Mouse (Mus musculus): ENCODE results near the gene Rcor3. TPM values are rescaled to one million over a fixed set of nuclear protein-coding genes. Genes with fewer than 3 reads are reported as not detected.

The Rcor3 gene
- total RNA-seq, 1 experiment: 3.7 TPM

- in situ Hi-C loops (cut with MboI; ENCODE audit: low sequenced_read_pairs in 2 of 2, unreplicated experiment in 2 of 2): no loop called here
- H3K9ac ChIP-seq (ENCODE audit: insufficient read depth, low read depth, low read length, poor library complexity, severe bottlenecking): no peak overlapping the region
- no peak overlapping the region for H3K27ac ChIP-seq (ENCODE audit: insufficient read depth, low read depth, low read length, poor library complexity, severe bottlenecking)
- H3K4me3 ChIP-seq (ENCODE audit: insufficient read depth in 1 of 2, low read depth in 1 of 2, low read length in 2 of 2, poor library complexity in 1 of 2, severe bottlenecking in 1 of 2): no peak overlapping the region
- TF ChIP-seq ZC3H11A (IDR thresholded peaks at IDR 0.05; ENCODE audit: borderline replicate concordance, low read depth, low read length) (no peak), ZNF384 (IDR thresholded peaks at IDR 0.05; ENCODE audit: low read depth, low read length) (no peak), HCFC1 (IDR thresholded peaks at IDR 0.05; ENCODE audit: borderline replicate concordance, insufficient read depth, low read length) (no peak), CHD2 (IDR thresholded peaks at IDR 0.05; ENCODE audit: low read depth, low read length) (no peak), MAFK (IDR thresholded peaks at IDR 0.05; ENCODE audit: insufficient read depth, low read depth, low read length) (no peak)
- no peaks in the 10 kb centered on the region for H3K9me3 ChIP-seq (ENCODE audit: control insufficient read depth, insufficient read depth, low read depth, low read length)
- no peaks in the 10 kb centered on the region for H3K36me3 ChIP-seq (ENCODE audit: control insufficient read depth, insufficient read depth, low read length, poor library complexity, severe bottlenecking)
- DNase-seq (ENCODE audit: low read depth, low spot score): no peak
- no peaks in the 10 kb centered on the region for H3K4me1 ChIP-seq (ENCODE audit: control insufficient read depth in 2 of 2, insufficient read depth in 2 of 2, low read length in 2 of 2, poor library complexity in 1 of 2)
Observed at GRCm38 (mm10) chr1:192053726-192054125, 84.1 kb downstream of the Rcor3 start.

GRCm38 (mm10) chr1:192052986-192053385 is 84.9 kb downstream of the Rcor3 start:
- in situ Hi-C loops (cut with MboI; ENCODE audit: low sequenced_read_pairs in 2 of 2, unreplicated experiment in 2 of 2): no loop called here

GRCm38 (mm10) chr1:192052461-192052860 is 85.4 kb downstream of the Rcor3 start:
- H3K36me3 ChIP-seq (ENCODE audit: control insufficient read depth, insufficient read depth, low read length, poor library complexity, severe bottlenecking): no peaks in the 10 kb centered on the region
- no peaks in the 10 kb centered on the region for H3K4me1 ChIP-seq (ENCODE audit: control insufficient read depth in 2 of 2, insufficient read depth in 2 of 2, low read length in 2 of 2, poor library complexity in 1 of 2)
- no peak for TF ChIP-seq CHD2 (IDR thresholded peaks at IDR 0.05; ENCODE audit: low read depth, low read length)
- no peak for TF ChIP-seq HCFC1 (IDR thresholded peaks at IDR 0.05; ENCODE audit: borderline replicate concordance, insufficient read depth, low read length)
- TF ChIP-seq MAFK (IDR thresholded peaks at IDR 0.05; ENCODE audit: insufficient read depth, low read depth, low read length): no peak
- no peak for TF ChIP-seq ZNF384 (IDR thresholded peaks at IDR 0.05; ENCODE audit: low read depth, low read length)
- TF ChIP-seq ZC3H11A (IDR thresholded peaks at IDR 0.05; ENCODE audit: borderline replicate concordance, low read depth, low read length): no peak
- no peak overlapping the region for H3K27ac ChIP-seq (ENCODE audit: insufficient read depth, low read depth, low read length, poor library complexity, severe bottlenecking)
- no peak for DNase-seq (ENCODE audit: low read depth, low spot score)
- no peak overlapping the region for H3K9ac ChIP-seq (ENCODE audit: insufficient read depth, low read depth, low read length, poor library complexity, severe bottlenecking)
- in situ Hi-C loops (cut with MboI; ENCODE audit: low sequenced_read_pairs in 2 of 2, unreplicated experiment in 2 of 2): no loop called here
- H3K4me3 ChIP-seq (ENCODE audit: insufficient read depth in 1 of 2, low read depth in 1 of 2, low read length in 2 of 2, poor library complexity in 1 of 2, severe bottlenecking in 1 of 2): no peak overlapping the region
- no peaks in the 10 kb centered on the region for H3K9me3 ChIP-seq (ENCODE audit: control insufficient read depth, insufficient read depth, low read depth, low read length)

More at GRCm38 (mm10) chr1:192052986-192053385, 84.9 kb downstream of the Rcor3 start:
- no peak for DNase-seq (ENCODE audit: low read depth, low spot score)
- Histone ChIP-seq H3K4me3 (ENCODE audit: insufficient read depth in 1 of 2, low read depth in 1 of 2, low read length in 2 of 2, poor library complexity in 1 of 2, severe bottlenecking in 1 of 2) (no peak overlapping the region), H3K9me3 (ENCODE audit: control insufficient read depth, insufficient read depth, low read depth, low read length) (no peaks in the 10 kb centered on the region), H3K27ac (ENCODE audit: insufficient read depth, low read depth, low read length, poor library complexity, severe bottlenecking) (no peak overlapping the region), H3K9ac (ENCODE audit: insufficient read depth, low read depth, low read length, poor library complexity, severe bottlenecking) (no peak overlapping the region), H3K36me3 (ENCODE audit: control insufficient read depth, insufficient read depth, low read length, poor library complexity, severe bottlenecking) (no peaks in the 10 kb centered on the region), H3K4me1 (ENCODE audit: control insufficient read depth in 2 of 2, insufficient read depth in 2 of 2, low read length in 2 of 2, poor library complexity in 1 of 2) (no peaks in the 10 kb centered on the region)
- TF ChIP-seq HCFC1 (IDR thresholded peaks at IDR 0.05; ENCODE audit: borderline replicate concordance, insufficient read depth, low read length) (no peak), ZC3H11A (IDR thresholded peaks at IDR 0.05; ENCODE audit: borderline replicate concordance, low read depth, low read length) (no peak), ZNF384 (IDR thresholded peaks at IDR 0.05; ENCODE audit: low read depth, low read length) (no peak), MAFK (IDR thresholded peaks at IDR 0.05; ENCODE audit: insufficient read depth, low read depth, low read length) (no peak), CHD2 (IDR thresholded peaks at IDR 0.05; ENCODE audit: low read depth, low read length) (no peak)

Other genes starting within 250 kb of the Rcor3 start
- gene Slc30a1, start 231.3 kb downstream of the Rcor3 start, total RNA-seq (2012; rRNA removed): 27.2 and 45.5 TPM in 2 replicates
- 0.13 TPM in 1 of 2 replicates, not detected in the other for gene Rd3, start 160.7 kb downstream of the Rcor3 start, total RNA-seq (2012; rRNA removed)
- 1.7 and 2.1 TPM in 2 replicates for gene Traf5, start 45.5 kb downstream of the Rcor3 start, total RNA-seq (2012; rRNA removed)
- 0.71 and 0.95 TPM in 2 replicates for gene Kcnh1, start 52.7 kb upstream of the Rcor3 start, total RNA-seq (2012; rRNA removed)